Mouse (Mus musculus) lung, postnatal 0 days (tissue): Measurements from ENCODE around the gene H2-Q10.

Experiments used
- CTCF ChIP-seq: IDR thresholded peaks from 2 replicates; pipeline ENCODE4 v1.5.1; 2016; ENCODE audit warnings: antibody characterized with exemption, mild to moderate bottlenecking
- EP300 ChIP-seq: IDR thresholded peaks from 2 replicates; pipeline ENCODE4 v1.6.1; 2016; ENCODE audit warnings: antibody characterized with exemption, mild to moderate bottlenecking, control low read depth

GRCm38 (mm10) chr17:35488041-35488440 is 18.2 kb downstream of the H2-Q10 start:
- TF ChIP-seq CTCF (no peak), EP300 (no peak)
